Mouse (Mus musculus): ENCODE results near the gene Chrna10. TPM values are rescaled to one million over a fixed set of nuclear protein-coding genes. Genes with fewer than 3 reads are reported as not detected.

Gene Chrna10
- polyA plus RNA-seq, 1 experiment = 0.04 TPM

GRCm38 (mm10) chr7:102076714-102077296, 39.8 kb downstream of the Chrna10 start:
- Histone ChIP-seq H3K4me2 (ENCODE audit: low read depth) (no peak overlapping the region), H3ac (ENCODE audit: control insufficient read depth, insufficient read length) (no peak overlapping the region), H3K79me2 (ENCODE audit: control insufficient read depth, insufficient read depth) (no peaks in the 10 kb centered on the region), H3K36me3 (ENCODE audit: control insufficient read depth, insufficient read depth) (peaks cover 5% of the 10 kb centered on the region), H3K4me3 (no peak overlapping the region), H3K27me3 (ENCODE audit: control insufficient read depth, insufficient read depth, insufficient read length) (no peaks in the 10 kb centered on the region)
- TF ChIP-seq SRF (IDR thresholded peaks at IDR 0.05; ENCODE audit: control insufficient read depth, insufficient read length, low read depth) (no peak), POLR2A (IDR thresholded peaks at IDR 0.05; ENCODE audit: insufficient read length, low read depth) (no peak), TCF3 (IDR thresholded peaks at IDR 0.05; ENCODE audit: insufficient read length, low read depth) (no peak), MAX (IDR thresholded peaks at IDR 0.05; ENCODE audit: low read depth) (no peak), E2F4 (IDR thresholded peaks at IDR 0.05; ENCODE audit: insufficient read depth) (no peak), POLR2AphosphoS2 (IDR thresholded peaks at IDR 0.05; ENCODE audit: insufficient read length, low read depth) (no peak), CEBPB (IDR thresholded peaks at IDR 0.05; ENCODE audit: insufficient read depth, poor library complexity, severe bottlenecking) (no peak), TCF12 (IDR thresholded peaks at IDR 0.05; ENCODE audit: insufficient read depth, poor library complexity, severe bottlenecking) (no peak), MYOD1 (IDR thresholded peaks at IDR 0.05; ENCODE audit: control insufficient read depth in 1 of 3, insufficient read length in 2 of 3, low read depth in 2 of 3) (no peak), USF1 (IDR thresholded peaks at IDR 0.05; ENCODE audit: low read depth) (no peak), MYOG (IDR thresholded peaks at IDR 0.05; ENCODE audit: control insufficient read depth in 1 of 3, insufficient read depth in 1 of 3, insufficient read length in 2 of 3, low read depth in 2 of 3) (no peak), REST (IDR thresholded peaks at IDR 0.05; ENCODE audit: insufficient read depth, insufficient read length) (no peak)

GRCm38 (mm10) chr7:102066363-102066762, 50.3 kb downstream of the Chrna10 start:
- Histone ChIP-seq H3ac (ENCODE audit: control insufficient read depth, insufficient read length) (no peak overlapping the region), H3K4me3 (peak overlapping the region; percentile 81), H3K36me3 (ENCODE audit: control insufficient read depth, insufficient read depth) (peaks cover 3% of the 10 kb centered on the region), H3K79me2 (ENCODE audit: control insufficient read depth, insufficient read depth) (peaks cover 44% of the 10 kb centered on the region), H3K27me3 (ENCODE audit: control insufficient read depth, insufficient read depth, insufficient read length) (no peaks in the 10 kb centered on the region), H3K4me2 (ENCODE audit: low read depth) (peak overlapping the region; percentile 84)
- no peak for TF ChIP-seq MAX (IDR thresholded peaks at IDR 0.05; ENCODE audit: low read depth)
- no peak for TF ChIP-seq USF1 (IDR thresholded peaks at IDR 0.05; ENCODE audit: low read depth)
- TF ChIP-seq MYOD1 (IDR thresholded peaks at IDR 0.05; ENCODE audit: control insufficient read depth in 1 of 3, insufficient read length in 2 of 3, low read depth in 2 of 3) = no peak
- TF ChIP-seq E2F4 (IDR thresholded peaks at IDR 0.05; ENCODE audit: insufficient read depth) = no peak
- TF ChIP-seq TCF12 (IDR thresholded peaks at IDR 0.05; ENCODE audit: insufficient read depth, poor library complexity, severe bottlenecking) = no peak
- TF ChIP-seq REST (IDR thresholded peaks at IDR 0.05; ENCODE audit: insufficient read depth, insufficient read length) = no peak
- no peak for TF ChIP-seq MYOG (IDR thresholded peaks at IDR 0.05; ENCODE audit: control insufficient read depth in 1 of 3, insufficient read depth in 1 of 3, insufficient read length in 2 of 3, low read depth in 2 of 3)

DNA sequence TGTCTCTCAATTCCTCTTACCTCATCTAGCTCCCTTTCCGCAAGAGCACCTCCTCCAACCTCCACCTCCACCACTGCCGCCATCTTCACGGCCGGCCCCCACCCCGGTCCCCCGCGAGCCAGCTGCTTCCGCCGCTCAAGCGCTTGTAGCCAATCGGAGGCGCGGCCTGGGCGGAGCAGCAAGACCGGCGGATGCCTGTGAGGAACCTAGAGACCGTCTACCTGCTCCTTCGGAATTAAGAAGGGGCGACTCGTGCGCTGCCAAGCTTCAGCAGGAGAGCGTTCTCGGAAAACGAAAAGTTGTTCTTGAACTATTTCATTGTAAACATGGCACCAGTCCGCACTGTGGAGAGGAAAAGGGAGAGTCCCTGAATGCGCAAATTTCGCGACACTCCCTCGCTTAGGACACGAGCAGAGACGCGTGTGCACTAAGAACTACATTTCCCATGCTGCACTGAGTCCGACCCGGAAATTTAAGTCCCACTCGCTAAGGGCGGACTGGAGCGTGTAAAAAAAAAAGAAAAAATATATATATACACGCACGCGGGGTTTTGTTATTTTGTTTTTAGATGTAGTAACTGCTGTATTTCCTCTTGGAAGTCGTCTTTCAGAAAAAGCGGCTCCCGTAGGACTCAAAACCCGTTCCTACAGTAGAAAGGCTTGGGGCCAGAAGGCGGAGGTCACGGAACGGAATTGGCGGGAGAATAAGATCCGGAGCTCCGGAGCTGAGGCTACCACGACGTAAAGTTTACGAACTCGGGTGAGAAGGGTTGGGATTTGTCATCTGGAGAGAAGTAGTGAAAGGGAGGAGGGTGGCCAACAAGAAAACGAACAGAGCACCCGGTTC, 51.4 kb downstream of the Chrna10 start, which contains the start of the genes Rnf121, Xndc1 and Xntrpc:
Gene Rnf121 (minus strand): TSS at position 424 of the 846 bp plus-strand sequence.
Gene Xndc1 (plus strand): TSS at position 466 of the 846 bp plus-strand sequence.
Gene Xntrpc (plus strand): TSS at position 668 of the 846 bp plus-strand sequence.
- Histone ChIP-seq H3K27me3 (ENCODE audit: control insufficient read depth, insufficient read depth, insufficient read length) (no peaks in the 10 kb centered on the region), H3K36me3 (ENCODE audit: control insufficient read depth, insufficient read depth) (peaks cover 6% of the 10 kb centered on the region), H3K79me2 (ENCODE audit: control insufficient read depth, insufficient read depth) (peaks cover 44% of the 10 kb centered on the region), H3K4me2 (ENCODE audit: low read depth) (peak within 1 kb of the TSS; percentile 85), H3K4me3 (peak within 1 kb of the TSS; percentile 81), H3ac (ENCODE audit: control insufficient read depth, insufficient read length) (peak within 1 kb of the TSS; percentile 25)
- TF ChIP-seq USF1 (IDR thresholded peaks at IDR 0.05; ENCODE audit: low read depth) = no peak
- peak; percentile 70 for TF ChIP-seq POLR2A (IDR thresholded peaks at IDR 0.05; ENCODE audit: insufficient read length, low read depth)
- no peak for TF ChIP-seq MAX (IDR thresholded peaks at IDR 0.05; ENCODE audit: low read depth)
- TF ChIP-seq MYOD1 (IDR thresholded peaks at IDR 0.05; ENCODE audit: control insufficient read depth in 1 of 3, insufficient read length in 2 of 3, low read depth in 2 of 3) = peak in 2 of 3 experiments; percentile 98
- TF ChIP-seq CEBPB (IDR thresholded peaks at IDR 0.05; ENCODE audit: insufficient read depth, poor library complexity, severe bottlenecking) = no peak
- TF ChIP-seq SRF (IDR thresholded peaks at IDR 0.05; ENCODE audit: control insufficient read depth, insufficient read length, low read depth) = no peak
- no peak for TF ChIP-seq REST (IDR thresholded peaks at IDR 0.05; ENCODE audit: insufficient read depth, insufficient read length)
- peak; percentile 72 for TF ChIP-seq TCF3 (IDR thresholded peaks at IDR 0.05; ENCODE audit: insufficient read length, low read depth)
- TF ChIP-seq TCF12 (IDR thresholded peaks at IDR 0.05; ENCODE audit: insufficient read depth, poor library complexity, severe bottlenecking) = peak; percentile 56
- peak; percentile 58 for TF ChIP-seq POLR2AphosphoS2 (IDR thresholded peaks at IDR 0.05; ENCODE audit: insufficient read length, low read depth)
- peak; percentile 3 to 88 (median 68) for TF ChIP-seq MYOG (IDR thresholded peaks at IDR 0.05; ENCODE audit: control insufficient read depth in 1 of 3, insufficient read depth in 1 of 3, insufficient read length in 2 of 3, low read depth in 2 of 3)
- peak; percentile 56 for TF ChIP-seq E2F4 (IDR thresholded peaks at IDR 0.05; ENCODE audit: insufficient read depth)

DNA sequence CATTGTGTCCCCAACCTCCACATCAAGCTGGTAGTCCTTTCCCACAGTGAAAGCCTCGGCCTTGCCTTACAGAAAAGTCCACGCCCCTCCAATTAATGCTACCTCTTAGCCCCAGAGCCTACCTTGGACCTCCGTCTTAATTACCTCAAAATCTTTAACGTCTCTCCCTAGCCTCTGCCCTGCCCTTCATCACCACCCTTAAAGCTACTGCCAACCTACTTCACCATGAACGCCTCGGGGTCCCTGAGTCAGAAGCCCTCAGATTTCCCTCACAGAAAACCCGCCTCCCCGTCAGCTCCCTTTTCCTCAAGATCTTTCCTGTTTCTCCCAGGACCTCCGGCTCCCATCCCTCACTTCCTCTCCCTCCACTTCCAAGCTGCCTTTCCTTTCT, 52.0 kb downstream of the Chrna10 start:
- Histone ChIP-seq H3K79me2 (ENCODE audit: control insufficient read depth, insufficient read depth) (peaks cover 50% of the 10 kb centered on the region), H3K4me2 (ENCODE audit: low read depth) (peak overlapping the region; percentile 85), H3K27me3 (ENCODE audit: control insufficient read depth, insufficient read depth, insufficient read length) (no peaks in the 10 kb centered on the region), H3K4me3 (peak overlapping the region; percentile 81), H3K36me3 (ENCODE audit: control insufficient read depth, insufficient read depth) (peaks cover 6% of the 10 kb centered on the region), H3ac (ENCODE audit: control insufficient read depth, insufficient read length) (peak overlapping the region; percentile 25)
- TF ChIP-seq USF1 (IDR thresholded peaks at IDR 0.05; ENCODE audit: low read depth) (no peak), TCF12 (IDR thresholded peaks at IDR 0.05; ENCODE audit: insufficient read depth, poor library complexity, severe bottlenecking) (no peak), CEBPB (IDR thresholded peaks at IDR 0.05; ENCODE audit: insufficient read depth, poor library complexity, severe bottlenecking) (no peak), POLR2AphosphoS2 (IDR thresholded peaks at IDR 0.05; ENCODE audit: insufficient read length, low read depth) (no peak), POLR2A (IDR thresholded peaks at IDR 0.05; ENCODE audit: insufficient read length, low read depth) (no peak), E2F4 (IDR thresholded peaks at IDR 0.05; ENCODE audit: insufficient read depth) (no peak), MYOD1 (IDR thresholded peaks at IDR 0.05; ENCODE audit: control insufficient read depth in 1 of 3, insufficient read length in 2 of 3, low read depth in 2 of 3) (no peak), TCF3 (IDR thresholded peaks at IDR 0.05; ENCODE audit: insufficient read length, low read depth) (no peak), REST (IDR thresholded peaks at IDR 0.05; ENCODE audit: insufficient read depth, insufficient read length) (no peak), MAX (IDR thresholded peaks at IDR 0.05; ENCODE audit: low read depth) (no peak)
